Comparison of ENCODE assay signal across 8 mouse cellular contexts in genomic region chr16:11909817-11910216, GRCm38 (mm10). TPM values are rescaled to one million over a fixed set of nuclear protein-coding genes. Genes with fewer than 3 reads are reported as not detected.
DNase-seq lines count a peak whose midpoint lies in the region; ATAC-seq lines count a peak whose summit lies in the region.

No protein-coding gene starts in this region.

- no peak for DNase-seq in embryonic facial prominence, embryonic 10.5 days (ENCODE audit: low spot score)
- peak; percentile 26 for DNase-seq in kidney, adult 9 months
- no peak for DNase-seq in kidney, postnatal 4 days
- peak; percentile 4 for DNase-seq in ES-CJ7 (ENCODE audit: low read depth, low spot score)
- DNase-seq in liver, embryonic 13.5 days = no peak
- no peak for DNase-seq in adrenal gland, postnatal 14 days
- no peak for DNase-seq in left cerebral cortex, postnatal 36 days (ENCODE audit: low spot score in 2 of 2)

- 78% methylated on average over 3 of the region's 3 CpGs for WGBS in embryonic facial prominence, embryonic 12.5 days
- WGBS in embryonic facial prominence, embryonic 10.5 days = 81% methylated on average over 3 of the region's 3 CpGs
- 60% methylated on average over 3 of the region's 3 CpGs for WGBS in liver, embryonic 13.5 days (ENCODE audit: insufficient replicate concordance)

- H3K9me3 ChIP-seq in embryonic facial prominence, embryonic 12.5 days = no peaks in the 10 kb centered on the region
- H3K9me3 ChIP-seq in embryonic facial prominence, embryonic 10.5 days = no peaks in the 10 kb centered on the region
- no peaks in the 10 kb centered on the region for H3K9me3 ChIP-seq in liver, embryonic 13.5 days (replicated peaks)

- H3K27me3 ChIP-seq in embryonic facial prominence, embryonic 12.5 days = no peaks in the 10 kb centered on the region
- H3K27me3 ChIP-seq in embryonic facial prominence, embryonic 10.5 days (replicated peaks; ENCODE audit: low read depth, poor library complexity, severe bottlenecking) = 0 out of 2 replicates have a peak, but pooled peaks cover 4% of the 10 kb centered on the region
- H3K27me3 ChIP-seq in liver, embryonic 13.5 days = 0 out of 2 replicates have a peak, but pooled peaks cover 5% of the 10 kb centered on the region

- no peaks in the 10 kb centered on the region for H3K36me3 ChIP-seq in embryonic facial prominence, embryonic 12.5 days
- H3K36me3 ChIP-seq in embryonic facial prominence, embryonic 10.5 days (replicated peaks) = no peaks in the 10 kb centered on the region
- H3K36me3 ChIP-seq in liver, embryonic 13.5 days = no peaks in the 10 kb centered on the region

- no peak for ATAC-seq in embryonic facial prominence, embryonic 12.5 days (ENCODE audit: insufficient number of reproducible peaks, insufficient read depth, low FRiP score, low TSS enrichment)
- no peak for ATAC-seq in liver, embryonic 13.5 days (ENCODE audit: low read depth)

- peaks cover 8% of the 10 kb centered on the region for H3K4me1 ChIP-seq in embryonic facial prominence, embryonic 12.5 days
- H3K4me1 ChIP-seq in embryonic facial prominence, embryonic 10.5 days = peaks cover 9% of the 10 kb centered on the region
- H3K4me1 ChIP-seq in liver, embryonic 13.5 days (replicated peaks) = peaks cover 15% of the 10 kb centered on the region

- H3K9ac ChIP-seq in embryonic facial prominence, embryonic 12.5 days = no peak overlapping the region
- H3K9ac ChIP-seq in liver, embryonic 13.5 days = peak overlapping the region; percentile 83; the same call in 1 of the 2 replicates

- intact Hi-C loops in left cerebral cortex, postnatal 36 days (cut with DNase I) = no loop called here

- no peak overlapping the region for H3K27ac ChIP-seq in embryonic facial prominence, embryonic 12.5 days
- H3K27ac ChIP-seq in embryonic facial prominence, embryonic 10.5 days (replicated peaks) = no peak overlapping the region
- no peak overlapping the region for H3K27ac ChIP-seq in liver, embryonic 13.5 days

- no peak overlapping the region for H3K4me3 ChIP-seq in embryonic facial prominence, embryonic 12.5 days
- no peak overlapping the region for H3K4me3 ChIP-seq in embryonic facial prominence, embryonic 10.5 days
- H3K4me3 ChIP-seq in liver, embryonic 13.5 days (replicated peaks) = no peak overlapping the region

- H3K4me2 ChIP-seq in embryonic facial prominence, embryonic 12.5 days (replicated peaks) = 0 out of 2 replicates have a peak overlapping the region, but pooled peaks have one; percentile 67
- peak overlapping the region; percentile 79 for H3K4me2 ChIP-seq in liver, embryonic 13.5 days

RNA-seq across cellular contexts. Expression of gene Cpped1, which starts 0.6 kb away (rescaled TPM):
- 18.3 and 19.4 TPM in 2 replicates for polyA plus RNA-seq in embryonic facial prominence, embryonic 12.5 days (2016; fragmentation: Nextera tagmentation; extraction: Ambion mirVana)
- polyA plus RNA-seq in embryonic facial prominence, embryonic 10.5 days (2016; fragmentation: Nextera tagmentation; extraction: Ambion mirVana) = 15.0 and 15.5 TPM in 2 replicates
- 9.8 and 12.8 TPM in 2 replicates for polyA plus RNA-seq in liver, embryonic 13.5 days (2015; fragmentation: Nextera tagmentation; extraction: Ambion mirVana)
- 40.0 and 43.1 TPM in 2 replicates for total RNA-seq in adrenal gland, postnatal 14 days (2021)
- 10 to 100 TPM; 36.8 to 43.9 TPM for total RNA-seq in left cerebral cortex, postnatal 36 days (2021)

Comparison
In these comparisons a context has a peak if more than half of its experiments do, and no peak if none do; other contexts are left out.
1. DNase-seq: peak in kidney, adult 9 months (single experiment) and ES-CJ7 (single experiment); none in embryonic facial prominence, embryonic 10.5 days (single experiment), kidney, postnatal 4 days (0 of 2), liver, embryonic 13.5 days (single experiment), adrenal gland, postnatal 14 days (single experiment) and left cerebral cortex, postnatal 36 days (0 of 2).